ENCODE assay signal across 8 mouse cellular contexts in genomic region chr2:157367184-157367893, GRCm38 (mm10). TPM values are rescaled to one million over a fixed set of nuclear protein-coding genes. Genes with fewer than 3 reads are reported as not detected.
DNase-seq lines count a peak whose midpoint lies in the region; ATAC-seq and TF ChIP-seq lines count a peak whose summit lies in the region.

Gene Manbal, plus strand, starts transcription at chr2:157367594.

- H3K4me3 ChIP-seq in embryonic facial prominence, embryonic 14.5 days (ENCODE audit: low read depth, low read length) = peak within 1 kb of the TSS; percentile 93
- H3K4me3 ChIP-seq in limb, embryonic 14.5 days (replicated peaks; ENCODE audit: low read length) = peak within 1 kb of the TSS; percentile 80
- peak within 1 kb of the TSS; percentile 89 for H3K4me3 ChIP-seq in midbrain, postnatal 0 days (ENCODE audit: low read depth, low read length)

- peaks cover 15% of the 10 kb centered on the region for H3K4me1 ChIP-seq in embryonic facial prominence, embryonic 14.5 days (ENCODE audit: control insufficient read depth, insufficient read depth, low read length)
- peaks cover 10% of the 10 kb centered on the region for H3K4me1 ChIP-seq in limb, embryonic 14.5 days (ENCODE audit: control insufficient read depth, insufficient read depth, low read length)
- 0 out of 2 replicates have a peak, but pooled peaks cover 2% of the 10 kb centered on the region for H3K4me1 ChIP-seq in midbrain, postnatal 0 days (ENCODE audit: insufficient read depth, low read length)

- no peaks in the 10 kb centered on the region for H3K9me3 ChIP-seq in embryonic facial prominence, embryonic 14.5 days (ENCODE audit: control insufficient read depth, low read length)
- H3K9me3 ChIP-seq in limb, embryonic 14.5 days (ENCODE audit: control insufficient read depth, low read length) = no peaks in the 10 kb centered on the region
- no peaks in the 10 kb centered on the region for H3K9me3 ChIP-seq in midbrain, postnatal 0 days (ENCODE audit: low read length)

- peak; percentile 93 for DNase-seq in 3T3-L1 (ENCODE audit: low read depth, low spot score)
- DNase-seq in adrenal gland, postnatal 4 days (ENCODE audit: low spot score in 2 of 2) = peak; percentile 87 to 98
- peak; percentile 92 for DNase-seq in embryonic facial prominence, embryonic 14.5 days (ENCODE audit: low spot score)
- peak; percentile 94 for DNase-seq in heart, adult 8-10 months (ENCODE audit: low spot score)
- peak; percentile 95 for DNase-seq in kidney, adult 9 months
- DNase-seq in limb, embryonic 14.5 days (ENCODE audit: low spot score) = peak; percentile 92
- peak; percentile 88 for DNase-seq in midbrain, postnatal 0 days (ENCODE audit: low spot score)
- peak; percentile 94 to 95 for DNase-seq in spleen, postnatal 14 days (ENCODE audit: low spot score in 2 of 2)

- H3K27me3 ChIP-seq in embryonic facial prominence, embryonic 14.5 days (replicated peaks; ENCODE audit: control insufficient read depth, insufficient read depth, low read length) = no peaks in the 10 kb centered on the region
- no peaks in the 10 kb centered on the region for H3K27me3 ChIP-seq in limb, embryonic 14.5 days (ENCODE audit: control insufficient read depth, insufficient read depth, low read length)
- H3K27me3 ChIP-seq in midbrain, postnatal 0 days (ENCODE audit: insufficient read depth, low read length) = no peaks in the 10 kb centered on the region

- peak within 1 kb of the TSS; percentile 92 for H3K9ac ChIP-seq in embryonic facial prominence, embryonic 14.5 days (ENCODE audit: low read depth, low read length)
- H3K9ac ChIP-seq in limb, embryonic 14.5 days (ENCODE audit: low read depth, low read length, severe bottlenecking) = peak within 1 kb of the TSS; percentile 92
- peak within 1 kb of the TSS; percentile 94 for H3K9ac ChIP-seq in midbrain, postnatal 0 days (replicated peaks; ENCODE audit: low read length, poor library complexity, severe bottlenecking)

- peak within 1 kb of the TSS; percentile 82 for H3K4me2 ChIP-seq in embryonic facial prominence, embryonic 14.5 days (ENCODE audit: low read depth, low read length)
- peak within 1 kb of the TSS; percentile 83 for H3K4me2 ChIP-seq in limb, embryonic 14.5 days (replicated peaks; ENCODE audit: low read depth, low read length, severe bottlenecking)
- H3K4me2 ChIP-seq in midbrain, postnatal 0 days (ENCODE audit: low read depth, low read length, poor library complexity, severe bottlenecking) = peak within 1 kb of the TSS; percentile 63

- H3K27ac ChIP-seq in embryonic facial prominence, embryonic 14.5 days (replicated peaks; ENCODE audit: low read depth, low read length) = peak within 1 kb of the TSS; percentile 92
- H3K27ac ChIP-seq in limb, embryonic 14.5 days (replicated peaks; ENCODE audit: low read depth, low read length) = peak within 1 kb of the TSS; percentile 86
- peak within 1 kb of the TSS; percentile 90 for H3K27ac ChIP-seq in midbrain, postnatal 0 days (ENCODE audit: low read depth, low read length)

- WGBS in embryonic facial prominence, embryonic 14.5 days = 5% methylated on average over 35 of the region's 42 CpGs
- 4% methylated on average over 42 of the region's 42 CpGs for WGBS in limb, embryonic 14.5 days
- 4% methylated on average over 39 of the region's 42 CpGs for WGBS in midbrain, postnatal 0 days

- no peak for TF ChIP-seq CTCF in midbrain, postnatal 0 days (IDR thresholded peaks at IDR 0.05)

- TF ChIP-seq POLR2A in limb, embryonic 14.5 days (IDR thresholded peaks at IDR 0.05; ENCODE audit: borderline replicate concordance, extremely low read depth, insufficient read depth, insufficient read length) = 0 out of 2 replicates have a peak, but pooled peaks have one; percentile 33

- no peaks in the 10 kb centered on the region for H3K36me3 ChIP-seq in embryonic facial prominence, embryonic 14.5 days (ENCODE audit: control insufficient read depth, insufficient read depth, low read length)
- peaks cover 8% of the 10 kb centered on the region; the same call in 1 of the 2 replicates for H3K36me3 ChIP-seq in limb, embryonic 14.5 days (ENCODE audit: control insufficient read depth, insufficient read depth, low read length)
- no peaks in the 10 kb centered on the region for H3K36me3 ChIP-seq in midbrain, postnatal 0 days (ENCODE audit: insufficient read depth, low read length)

- ATAC-seq in embryonic facial prominence, embryonic 14.5 days (ENCODE audit: low read depth) = peak; percentile 92
- ATAC-seq in limb, embryonic 14.5 days (ENCODE audit: low FRiP score, low read depth) = peak; percentile 93
- ATAC-seq in midbrain, postnatal 0 days (ENCODE audit: low FRiP score) = peak; percentile 84

RNA-seq across cellular contexts. Expression of gene Manbal, which starts in this region (rescaled TPM):
- total RNA-seq in adrenal gland, postnatal 4 days (2021) = 10 to 100 TPM; 49.9 to 50.4 TPM
- 39.7 and 43.3 TPM in 2 replicates for polyA plus RNA-seq in embryonic facial prominence, embryonic 14.5 days (2014; fragmentation: Nextera tagmentation; extraction: Ambion mirVana)
- total RNA-seq in heart, adult 8-10 months (2022) = 10 to 100 TPM; 19.6 to 24.3 (median 22.9) TPM
- polyA plus RNA-seq in limb, embryonic 14.5 days (2012; rRNA removed) = 80.4 and 82.3 TPM in 2 replicates
- 47.1 and 52.8 TPM in 2 replicates for polyA plus RNA-seq in limb, embryonic 14.5 days (2014; fragmentation: Nextera tagmentation; extraction: Ambion mirVana)
- total RNA-seq in midbrain, postnatal 0 days (2014; rRNA removed) = 70.8 and 70.9 TPM in 2 replicates
- polyA plus RNA-seq in midbrain, postnatal 0 days (2015; fragmentation: Nextera tagmentation; extraction: Ambion mirVana) = 129 and 132 TPM in 2 replicates

Comparison
In these comparisons a context has a peak if more than half of its experiments do, and no peak if none do; other contexts are left out.
1. Peak in every context shown above with its lines: DNase-seq, ATAC-seq, H3K4me3 ChIP-seq and H3K27ac ChIP-seq.